Mouse (Mus musculus) cerebellum, adult 18-20 months (tissue): ENCODE data around the gene Kitl.

Experiments
- DNase-seq, 2 experiments: peaks; one replicate each; pipeline ENCODE4 v3.0.0; 2021

Kitl gene

GRCm38 (mm10) chr10:100030385-100030784, 15.0 kb downstream of the Kitl start:
- DNase-seq = no peak

GRCm38 (mm10) chr10:100030980-100031516, 15.6 kb downstream of the Kitl start:
- no peak for DNase-seq

DNA sequence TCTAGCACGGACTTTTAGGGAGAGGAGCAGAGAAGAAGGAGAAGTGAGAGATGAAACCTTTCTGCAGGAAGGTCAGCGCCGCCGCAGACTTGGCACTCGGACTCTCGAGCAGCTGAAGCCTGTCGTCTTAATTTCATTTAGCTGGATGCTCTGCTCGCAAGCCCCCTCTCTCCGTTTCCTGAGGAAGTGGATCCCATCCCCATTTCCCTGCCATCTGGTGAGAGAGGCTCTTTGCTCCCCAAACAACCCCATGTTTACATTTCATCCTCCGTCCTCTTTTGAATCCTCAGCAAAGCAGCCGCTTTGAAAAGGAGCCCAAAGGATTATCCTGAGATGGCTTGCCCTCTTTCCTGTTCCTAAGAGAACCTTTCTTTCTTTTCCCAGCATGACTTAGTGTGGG, 16.2 kb downstream of the Kitl start:
- no peak for DNase-seq

GRCm38 (mm10) chr10:100032566-100032965, 17.1 kb downstream of the Kitl start:
- DNase-seq = no peak

GRCm38 (mm10) chr10:100036021-100036420, 20.6 kb downstream of the Kitl start:
- DNase-seq = no peak

- no peak for DNase-seq
These were observed 23.0 kb downstream of the Kitl start for GRCm38 (mm10) chr10:100038342-100038898.

DNA sequence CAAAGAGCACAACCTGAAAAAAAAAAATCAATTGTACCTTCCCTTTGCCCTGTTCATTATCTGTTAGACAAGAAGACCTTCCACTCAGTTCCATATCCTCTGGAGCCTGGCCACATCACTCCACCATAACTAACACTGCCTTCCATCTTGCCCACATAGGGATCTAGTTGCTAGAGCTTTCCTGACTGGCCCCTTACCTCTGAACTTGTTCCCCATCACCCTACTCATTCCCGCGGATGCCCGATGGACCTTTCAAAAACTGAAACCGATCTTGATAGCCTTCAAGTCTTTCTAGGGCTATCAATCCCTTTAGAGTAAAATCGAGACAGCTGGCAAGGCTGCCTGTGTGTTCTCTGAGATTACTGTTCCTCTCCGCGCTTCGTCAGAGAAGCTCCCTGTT, 23.6 kb downstream of the Kitl start:
- no peak for DNase-seq

DNA sequence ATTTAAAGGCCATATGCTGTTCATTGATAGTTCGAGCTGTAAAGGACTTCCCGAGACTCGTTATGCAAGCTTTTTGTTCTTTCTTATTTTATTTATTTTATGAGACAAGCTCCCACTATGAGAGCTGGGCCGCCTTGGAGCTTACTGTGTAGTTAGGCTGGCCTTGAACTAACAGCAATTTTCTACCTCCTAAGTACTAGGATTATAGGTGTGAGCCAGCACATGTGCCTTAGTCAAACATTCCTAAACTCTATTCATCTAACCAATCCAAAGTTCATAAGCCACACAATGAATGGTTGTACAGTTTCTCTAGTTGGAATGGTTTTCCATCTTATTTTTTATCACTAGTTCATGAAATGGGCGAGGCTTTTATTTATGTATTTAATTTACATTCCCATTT, 28.3 kb downstream of the Kitl start:
- DNase-seq = no peak

- DNase-seq = no peak
These were observed 28.7 kb downstream of the Kitl start for GRCm38 (mm10) chr10:100044153-100044552.

GRCm38 (mm10) chr10:100051146-100051783, 35.8 kb downstream of the Kitl start:
- no peak for DNase-seq

DNA sequence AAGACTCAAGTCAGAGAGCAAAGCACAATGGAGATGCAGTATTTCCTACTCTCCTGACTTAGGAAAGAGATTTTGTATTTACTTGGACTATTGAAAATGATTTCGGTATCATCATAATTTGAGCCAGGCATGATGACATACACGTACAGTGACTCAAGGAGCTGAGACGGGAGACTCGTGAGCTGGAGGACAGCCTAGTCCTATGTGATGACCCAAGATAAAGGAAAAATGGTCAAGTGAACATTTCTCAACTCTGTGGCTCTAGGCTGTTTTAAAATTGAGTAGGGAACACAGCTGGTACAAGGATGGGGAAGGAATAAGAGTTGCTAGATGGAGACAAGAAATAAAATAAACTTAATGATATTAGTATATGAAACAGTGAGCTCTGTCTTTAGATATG, 37.0 kb downstream of the Kitl start:
- DNase-seq = no peak

- DNase-seq = no peak
These were observed 37.5 kb downstream of the Kitl start for GRCm38 (mm10) chr10:100052911-100053310.

DNA sequence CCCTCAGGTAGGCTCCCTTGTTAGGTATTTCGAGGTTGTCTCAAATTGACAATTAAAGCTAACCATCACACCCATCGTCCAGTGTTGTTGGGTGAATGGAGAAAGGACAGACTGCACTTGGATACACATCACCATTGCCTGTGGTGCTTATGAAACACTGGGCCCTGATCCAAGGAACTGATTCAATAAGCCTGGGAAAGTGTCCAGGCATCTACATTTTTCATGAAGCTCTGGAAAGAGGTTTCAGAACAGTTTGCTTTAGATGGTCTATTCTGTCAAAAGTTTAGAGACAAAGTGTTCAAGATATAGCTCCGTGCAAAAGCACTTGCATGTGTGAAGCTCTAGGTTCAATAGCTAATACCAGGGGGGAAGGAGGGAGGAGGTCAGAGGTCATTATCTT, 38.6 kb downstream of the Kitl start:
- no peak for DNase-seq

DNA sequence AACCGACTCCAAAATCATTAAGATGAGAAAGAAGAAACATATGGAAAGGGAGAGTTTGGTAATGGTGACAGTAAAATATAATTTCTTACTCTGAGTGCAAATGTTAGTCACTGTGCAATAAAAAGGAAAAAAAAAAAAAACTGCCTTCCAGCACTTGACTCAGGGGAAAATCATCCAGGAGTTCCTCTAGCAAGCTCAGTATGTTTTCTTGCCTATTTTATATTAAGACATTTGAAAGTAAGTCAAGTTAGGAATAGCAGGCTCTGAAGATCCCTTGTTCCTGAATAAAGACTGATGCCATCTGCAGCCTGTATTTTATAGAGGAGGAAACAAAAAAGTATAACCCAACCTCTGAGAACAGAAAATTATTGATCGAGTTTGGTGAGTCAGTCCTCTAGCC, 39.7 kb downstream of the Kitl start:
- no peak for DNase-seq

- no peak for DNase-seq
These were observed 41.7 kb downstream of the Kitl start for GRCm38 (mm10) chr10:100057106-100057623.

- DNase-seq = no peak
These were observed 43.9 kb downstream of the Kitl start for GRCm38 (mm10) chr10:100059356-100059755.

- no peak for DNase-seq
These were observed 50.3 kb downstream of the Kitl start for GRCm38 (mm10) chr10:100065529-100066301.

- no peak for DNase-seq
These were observed 50.9 kb downstream of the Kitl start for GRCm38 (mm10) chr10:100066374-100066773.

DNA sequence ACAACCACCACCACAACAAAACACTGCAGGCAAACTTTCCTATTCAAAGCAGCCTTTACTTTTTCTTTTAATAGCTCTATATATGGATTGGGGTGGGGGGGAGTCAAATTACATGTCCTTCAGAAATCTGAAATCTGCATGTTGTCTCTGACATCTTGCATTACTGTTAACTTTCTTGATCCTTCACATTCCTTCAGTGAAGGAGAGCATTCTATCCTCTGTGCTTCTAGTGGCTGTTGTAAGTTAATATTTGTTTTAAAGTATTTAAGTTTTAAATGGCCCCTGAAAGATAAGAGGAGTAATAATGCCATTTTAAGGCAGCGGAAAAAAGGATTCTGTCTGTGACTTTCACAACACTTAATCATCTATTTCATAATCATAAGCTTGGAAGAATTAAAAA, 57.2 kb downstream of the Kitl start:
- DNase-seq = no peak

GRCm38 (mm10) chr10:100073092-100073491, 57.7 kb downstream of the Kitl start:
- DNase-seq = no peak

- no peak for DNase-seq
These were observed 85.7 kb downstream of the Kitl start for GRCm38 (mm10) chr10:100101115-100101514.

- DNase-seq = no peak
These were observed 95.8 kb downstream of the Kitl start for GRCm38 (mm10) chr10:100111209-100111608.

- no peak for DNase-seq
These were observed 100.1 kb downstream of the Kitl start for GRCm38 (mm10) chr10:100115570-100115969.

DNA sequence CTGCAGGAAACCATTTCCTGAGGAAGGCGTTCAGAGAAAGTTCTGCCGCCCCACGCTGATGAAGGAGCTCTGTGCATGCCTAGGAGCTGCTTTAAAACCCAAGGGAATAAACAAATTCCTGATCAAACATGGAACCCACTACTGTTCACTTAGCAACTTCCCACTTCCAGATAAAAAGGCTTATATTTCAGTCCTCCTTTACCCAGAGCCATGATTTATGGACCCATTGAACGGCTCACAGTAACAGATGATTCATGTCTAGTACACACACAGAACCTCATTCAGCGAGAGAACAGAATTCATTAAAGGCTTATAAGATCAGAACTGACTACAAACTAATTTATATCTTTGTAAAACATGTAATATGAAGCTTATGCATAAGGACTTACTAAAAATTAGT, 109.0 kb downstream of the Kitl start:
- no peak for DNase-seq
